Mouse (Mus musculus) liver, postnatal 0 days (tissue): Measurements from ENCODE around the gene Fetub. TPM values are rescaled to one million over a fixed set of nuclear protein-coding genes. Genes with fewer than 3 reads are reported as not detected.

ENCODE experiments used
- ATAC-seq: fragments of 200-750 bp; cut with Nextera tagmentation; 2 replicates; pipeline ENCODE4 v1.8.0; 2017; ENCODE audit warnings: mild to moderate bottlenecking, moderate library complexity
- DNase-seq: peaks from one replicate; pipeline ENCODE4 v3.0.0-alpha.2; 2016
- H3K27ac ChIP-seq: fragments of 300-500 bp; sonication (generic); 2 replicates; pipeline ENCODE4 v1.5.1; 2014; ENCODE audit warnings: antibody characterized with exemption, moderate library complexity, mild to moderate bottlenecking, low read depth
- H3K27me3 ChIP-seq: fragments of 300-500 bp; sonication (generic); 2 replicates; pipeline ENCODE4 v1.6.1; 2014; ENCODE audit warnings: low read length, control low read depth, mixed read lengths; ENCODE audit not compliant: insufficient read depth
- H3K36me3 ChIP-seq: fragments of 300-500 bp; sonication (generic); replicated peaks from 2 replicates; pipeline ENCODE4 v1.6.1; 2014; ENCODE audit warnings: mild to moderate bottlenecking, control low read depth, low read length, moderate library complexity, mixed read lengths; ENCODE audit not compliant: insufficient read depth
- H3K4me1 ChIP-seq: fragments of 300-500 bp; sonication (generic); 2 replicates; pipeline ENCODE4 v1.6.1; 2014; ENCODE audit warnings: antibody characterized with exemption, mild to moderate bottlenecking, control low read depth; ENCODE audit not compliant: insufficient read depth
- H3K4me2 ChIP-seq: fragments of 300-500 bp; sonication (generic); 2 replicates; pipeline ENCODE4 v1.6.1; 2014; ENCODE audit warnings: low read depth, mild to moderate bottlenecking, low read length, moderate library complexity, mixed read lengths
- H3K4me3 ChIP-seq: fragments of 300-500 bp; sonication (generic); 2 replicates; pipeline ENCODE4 v1.5.1; 2014; ENCODE audit warnings: low read depth, low read length
- H3K9ac ChIP-seq: fragments of 300-500 bp; sonication (generic); replicated peaks from 2 replicates; pipeline ENCODE4 v1.6.1; 2014; ENCODE audit warnings: mild to moderate bottlenecking, moderate library complexity
- H3K9me3 ChIP-seq: fragments of 300-500 bp; sonication (generic); 2 replicates; pipeline ENCODE4 v1.6.1; 2016; ENCODE audit warnings: mild to moderate bottlenecking, control low read depth, low read length, mixed read lengths
- CTCF ChIP-seq: sonication (generic); IDR thresholded peaks from 2 replicates; pipeline ENCODE4 v1.5.1; 2016; ENCODE audit warnings: antibody characterized with exemption, low read depth
- EP300 ChIP-seq: IDR thresholded peaks from 2 replicates; pipeline ENCODE4 v1.6.1; 2016; ENCODE audit warnings: antibody characterized with exemption, low read depth, mild to moderate bottlenecking
- WGBS: fragments of 180-500 bp; shearing (Covaris S2); extraction: QIAGEN DNeasy Blood & Tissue Kit; methylation state at CpG from one replicate; pipeline ENCODE4 v1.1.7; 2014; ENCODE audit not compliant: insufficient replicate concordance; 5-methylcytosine and 5-hydroxymethylcytosine counted together
- polyA plus RNA-seq: library from polyadenylated mRNA; unstranded; fragments of >200 nt; fragmentation: Nextera tagmentation; extraction: Ambion mirVana; gene quantifications from 2 replicates; pipeline ENCODE4 v1.2.1, GENCODE M21; 2015

Gene Fetub
- polyA plus RNA-seq, 1 experiment from 2014 or later, result 578 TPM

GRCm38 (mm10) chr16:22914276-22914675, 3.9 kb upstream of the Fetub start:
- H3K27ac ChIP-seq, result peak overlapping the region; percentile 34; the same call in 1 of the 2 replicates
- no peak overlapping the region for H3K9ac ChIP-seq
- peak; percentile 63; the same call in 1 of the 2 replicates for TF ChIP-seq EP300
- TF ChIP-seq CTCF, result no peak
- DNase-seq, result no peak
- peak; percentile 89 for ATAC-seq
- H3K36me3 ChIP-seq, result no peaks in the 10 kb centered on the region
- H3K4me1 ChIP-seq, result no peaks in the 10 kb centered on the region
- no peaks in the 10 kb centered on the region for H3K27me3 ChIP-seq
- H3K9me3 ChIP-seq, result no peaks in the 10 kb centered on the region
- no peak overlapping the region for H3K4me2 ChIP-seq
- H3K4me3 ChIP-seq, result no peak overlapping the region

GRCm38 (mm10) chr16:22918664-22919312, 654 bp downstream of the Fetub start:
- DNase-seq (no peak), ATAC-seq (no peak)
- peak overlapping the region; percentile 91; the same call in 1 of the 2 replicates for H3K27ac ChIP-seq
- H3K4me3 ChIP-seq, result no peak overlapping the region
- TF ChIP-seq CTCF (no peak), EP300 (no peak)
- no peaks in the 10 kb centered on the region for H3K36me3 ChIP-seq
- 80% methylated on average over 15 of the region's 15 CpGs for WGBS
- H3K27me3 ChIP-seq, result no peaks in the 10 kb centered on the region
- H3K4me2 ChIP-seq, result no peak overlapping the region
- H3K4me1 ChIP-seq, result no peaks in the 10 kb centered on the region
- no peak overlapping the region for H3K9ac ChIP-seq
- no peaks in the 10 kb centered on the region for H3K9me3 ChIP-seq

- Histone ChIP-seq H3K27ac (peak overlapping the region; percentile 91), H3K9me3 (no peaks in the 10 kb centered on the region), H3K4me3 (peak overlapping the region; percentile 13), H3K36me3 (no peaks in the 10 kb centered on the region), H3K9ac (peak overlapping the region; percentile 47), H3K4me1 (no peaks in the 10 kb centered on the region), H3K27me3 (no peaks in the 10 kb centered on the region), H3K4me2 (peak overlapping the region; percentile 45)
- peak; percentile 78 for DNase-seq
- TF ChIP-seq EP300 (peak; percentile 27; the same call in 1 of the 2 replicates), CTCF (no peak)
- ATAC-seq, result peak; percentile 86
- WGBS, result 42% methylated on average over 18 of the region's 18 CpGs
Measured at GRCm38 (mm10) chr16:22919971-22920854, 2.1 kb downstream of the Fetub start.

GRCm38 (mm10) chr16:22921761-22922160, 3.6 kb downstream of the Fetub start:
- Histone ChIP-seq H3K27ac (peak overlapping the region; percentile 91), H3K4me1 (no peaks in the 10 kb centered on the region), H3K9ac (peak overlapping the region; percentile 33; the same call in 1 of the 2 replicates), H3K4me2 (peak overlapping the region; percentile 45), H3K4me3 (no peak overlapping the region; the same call in 1 of the 2 replicates), H3K36me3 (no peaks in the 10 kb centered on the region), H3K9me3 (no peaks in the 10 kb centered on the region), H3K27me3 (no peaks in the 10 kb centered on the region)
- DNase-seq (no peak), ATAC-seq (no peak)
- no peak for TF ChIP-seq EP300
- no peak for TF ChIP-seq CTCF
- WGBS, result 83% methylated on average over 5 of the region's 5 CpGs

- WGBS, result 56% methylated on average over 4 of the region's 4 CpGs
- Histone ChIP-seq H3K4me1 (no peaks in the 10 kb centered on the region), H3K4me3 (no peak overlapping the region), H3K9me3 (no peaks in the 10 kb centered on the region), H3K9ac (no peak overlapping the region; the same call in 1 of the 2 replicates), H3K4me2 (peak overlapping the region; percentile 45), H3K27ac (peak overlapping the region; percentile 91), H3K36me3 (no peaks in the 10 kb centered on the region), H3K27me3 (no peaks in the 10 kb centered on the region)
- TF ChIP-seq CTCF (no peak), EP300 (peak; percentile 75)
- ATAC-seq, result peak; percentile 46
- peak; percentile 32 for DNase-seq
Measured at GRCm38 (mm10) chr16:22922433-22922832, 4.3 kb downstream of the Fetub start.

- H3K9ac ChIP-seq, result no peak overlapping the region
- no peaks in the 10 kb centered on the region for H3K27me3 ChIP-seq
- no peak overlapping the region for H3K4me3 ChIP-seq
- H3K9me3 ChIP-seq, result no peaks in the 10 kb centered on the region
- 70% methylated on average over 6 of the region's 6 CpGs for WGBS
- TF ChIP-seq CTCF (no peak), EP300 (no peak)
- DNase-seq (no peak), ATAC-seq (no peak)
- no peak overlapping the region for H3K27ac ChIP-seq
- no peaks in the 10 kb centered on the region for H3K4me1 ChIP-seq
- no peaks in the 10 kb centered on the region; the same call in none of the 2 replicates for H3K36me3 ChIP-seq
- H3K4me2 ChIP-seq, result no peak overlapping the region
Measured at GRCm38 (mm10) chr16:22929575-22929974, 11.4 kb downstream of the Fetub start.
